In genomic region chr9:117872387-117873081, GRCm38 (mm10) we compare ENCODE assay signal across 8 mouse cellular contexts.
A peak's percentile ranks its signal among the peaks of the same experiment; 100 is the strongest.
DNase-seq lines count a peak whose midpoint lies in the region; ATAC-seq and TF ChIP-seq lines count a peak whose summit lies in the region.

No protein-coding gene starts in this region.

- no peak overlapping the region for H3K27ac ChIP-seq in heart, embryonic 12.5 days (ENCODE audit: poor library complexity, severe bottlenecking)
- no peak overlapping the region for H3K27ac ChIP-seq in left cerebral cortex, adult 2 months
- H3K27ac ChIP-seq in stomach, embryonic 14.5 days (ENCODE audit: low read length), result no peak overlapping the region

- no peaks in the 10 kb centered on the region for H3K9me3 ChIP-seq in heart, embryonic 12.5 days (replicated peaks)
- H3K9me3 ChIP-seq in stomach, embryonic 14.5 days (ENCODE audit: control insufficient read depth, low read depth, low read length), result no peaks in the 10 kb centered on the region

- peaks cover 57% of the 10 kb centered on the region for H3K27me3 ChIP-seq in heart, embryonic 12.5 days (replicated peaks)
- peaks cover 8% of the 10 kb centered on the region; the same call in 1 of the 2 replicates for H3K27me3 ChIP-seq in stomach, embryonic 14.5 days (ENCODE audit: control insufficient read depth, insufficient read depth, low read length)

- peaks cover 7% of the 10 kb centered on the region for H3K4me1 ChIP-seq in heart, embryonic 12.5 days (replicated peaks)
- 0 out of 2 replicates have a peak, but pooled peaks cover 8% of the 10 kb centered on the region for H3K4me1 ChIP-seq in stomach, embryonic 14.5 days (ENCODE audit: control insufficient read depth, insufficient read depth, low read length)

- no peaks in the 10 kb centered on the region for H3K36me3 ChIP-seq in heart, embryonic 12.5 days
- H3K36me3 ChIP-seq in stomach, embryonic 14.5 days (ENCODE audit: control insufficient read depth, insufficient read depth, low read length), result no peaks in the 10 kb centered on the region

- peak; percentile 22 for ATAC-seq in heart, embryonic 12.5 days (ENCODE audit: insufficient number of reproducible peaks, low FRiP score)
- ATAC-seq in stomach, embryonic 14.5 days (ENCODE audit: insufficient number of reproducible peaks, insufficient read depth, low FRiP score, low read depth), result peak; percentile 64; the same call in 1 of the 2 replicates

- peak; percentile 25 for TF ChIP-seq CTCF in left cerebral cortex, adult 2 months (IDR thresholded peaks at IDR 0.05)

- H3K9ac ChIP-seq in heart, embryonic 12.5 days, result peak overlapping the region; percentile 35; the same call in 1 of the 2 replicates
- H3K9ac ChIP-seq in stomach, embryonic 14.5 days (replicated peaks; ENCODE audit: low read depth, low read length), result peak overlapping the region; percentile 30; the same call in 1 of the 2 replicates

- intact Hi-C loops in left cerebral cortex, adult 2 months (cut with DNase I), result no loop called here

- peak; percentile 22 for DNase-seq in urinary bladder, postnatal 14 days (ENCODE audit: low spot score)
- DNase-seq in urinary bladder, postnatal 4 days (ENCODE audit: low spot score in 2 of 2), result no peak
- DNase-seq in embryo, embryonic 10.5 days (ENCODE audit: low spot score), result peak; percentile 63
- DNase-seq in left cerebral cortex, adult 2 months (ENCODE audit: extremely low spot score in 1 of 2, low spot score in 2 of 2), result peak; percentile 32 to 42
- peak; percentile 65 for DNase-seq in mesoderm, embryonic 11.5 days (ENCODE audit: low read depth, low spot score)
- no peak for DNase-seq in thymus, postnatal 14 days

- WGBS in heart, embryonic 12.5 days, result 1% methylated on average over 58 of the region's 70 CpGs
- under 1% methylated on average over 58 of the region's 70 CpGs for WGBS in stomach, embryonic 14.5 days

- peak overlapping the region; percentile 96 for H3K4me2 ChIP-seq in heart, embryonic 12.5 days
- peak overlapping the region; percentile 97 for H3K4me2 ChIP-seq in stomach, embryonic 14.5 days (replicated peaks; ENCODE audit: low read depth, low read length)

- peak overlapping the region; percentile 55 for H3K4me3 ChIP-seq in heart, embryonic 12.5 days
- H3K4me3 ChIP-seq in left cerebral cortex, adult 2 months, result peak overlapping the region; percentile 52
- peak overlapping the region; percentile 57 for H3K4me3 ChIP-seq in stomach, embryonic 14.5 days (ENCODE audit: low read depth, low read length)

Comparison
In these comparisons a context has a peak if more than half of its experiments do, and no peak if none do; other contexts are left out.
1. DNase-seq: peak in urinary bladder, postnatal 14 days (single experiment), embryo, embryonic 10.5 days (single experiment), left cerebral cortex, adult 2 months (2 of 2) and mesoderm, embryonic 11.5 days (single experiment); none in urinary bladder, postnatal 4 days (0 of 2) and thymus, postnatal 14 days (single experiment).
2. Peak in every context shown above with its lines, with median percentiles within 50 percentile points of each other: H3K4me3 ChIP-seq.